15 mouse cellular contexts compared by ENCODE assay signal in the genomic region with DNA sequence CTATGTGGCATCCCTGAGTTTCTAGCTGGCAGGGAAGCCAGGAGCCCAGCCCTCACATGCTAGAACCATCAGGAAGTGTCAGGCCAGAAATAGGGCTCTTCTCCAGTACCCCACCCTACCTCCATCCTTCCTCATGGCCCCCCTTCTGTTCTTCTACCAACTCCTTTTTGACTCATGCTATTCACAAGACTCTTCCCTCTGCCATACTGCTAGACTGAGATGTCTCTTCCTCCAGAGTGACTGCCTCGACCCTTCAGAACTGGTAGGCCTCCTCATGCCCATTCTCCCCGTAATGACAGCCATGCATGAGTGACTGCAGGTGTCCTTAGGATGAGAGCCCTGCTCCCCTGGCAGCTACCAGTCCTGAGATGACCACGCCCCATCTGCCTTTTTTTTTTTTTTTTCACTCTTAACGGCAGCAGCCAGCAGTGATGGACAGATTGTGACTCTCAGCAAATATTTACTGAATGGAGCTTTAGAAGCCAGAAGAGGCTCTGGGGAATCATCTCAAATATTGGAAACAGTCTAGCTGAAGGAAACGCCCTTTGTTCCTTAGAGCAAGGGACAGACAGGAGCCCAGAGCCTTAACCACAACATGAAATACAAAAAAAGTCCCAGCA. TPM values are rescaled to one million over a fixed set of nuclear protein-coding genes. Genes with fewer than 3 reads are reported as not detected.
DNase-seq lines count a peak whose midpoint lies in the region; ATAC-seq and TF ChIP-seq lines count a peak whose summit lies in the region.
"Had no signal": no experiment of that assay in that cellular context is flagged by ENCODE, and none has a peak within 500 bp of the region (broad histone marks: within the 10 kb centered on the region; RNA-seq: fewer than 3 reads in every experiment).

No protein-coding gene starts in this region.

- peak; percentile 25 for DNase-seq in gastrocnemius, adult 18-20 months (ENCODE audit: low spot score)
- DNase-seq in gastrocnemius, postnatal 36 days = no peak
- no peak for DNase-seq in hindbrain, embryonic 10.5 days (ENCODE audit: low spot score)
- peak; percentile 78 for DNase-seq in A20 (ENCODE audit: low read depth, low spot score)
- no peak for DNase-seq in left cerebral cortex, postnatal 36 days (ENCODE audit: low spot score in 2 of 2)
- DNase-seq: adrenal gland, adult 8-10 months; cerebellum, adult 8-10 months; kidney, postnatal 10 days; right cerebral cortex, postnatal 4 days had no signal

- H3K9me3 ChIP-seq in hindbrain, embryonic 10.5 days = no peaks in the 10 kb centered on the region
- no peaks in the 10 kb centered on the region for H3K9me3 ChIP-seq in hindbrain, embryonic 13.5 days
- no peaks in the 10 kb centered on the region for H3K9me3 ChIP-seq in forebrain, embryonic 12.5 days
- H3K9me3 ChIP-seq: liver, embryonic 12.5 days; midbrain, embryonic 15.5 days had no signal

- H3K27me3 ChIP-seq in hindbrain, embryonic 10.5 days (ENCODE audit: insufficient read depth, poor library complexity, severe bottlenecking) = no peaks in the 10 kb centered on the region
- 0 out of 2 replicates have a peak, but pooled peaks cover 3% of the 10 kb centered on the region for H3K27me3 ChIP-seq in hindbrain, embryonic 13.5 days
- H3K27me3 ChIP-seq in small intestine, adult 2 months (ENCODE audit: control insufficient read depth, insufficient read depth, low read length) = no peaks in the 10 kb centered on the region
- H3K27me3 ChIP-seq in forebrain, embryonic 12.5 days = no peaks in the 10 kb centered on the region
- H3K27me3 ChIP-seq: liver, embryonic 12.5 days; midbrain, embryonic 15.5 days had no signal

- TF ChIP-seq POLR2A in small intestine, adult 2 months (IDR thresholded peaks at IDR 0.05; ENCODE audit: low read depth, low read length) = no peak

- no peaks in the 10 kb centered on the region for H3K36me3 ChIP-seq in hindbrain, embryonic 10.5 days
- no peaks in the 10 kb centered on the region for H3K36me3 ChIP-seq in hindbrain, embryonic 13.5 days
- H3K36me3 ChIP-seq in small intestine, adult 2 months (ENCODE audit: control insufficient read depth, insufficient read depth, low read length) = peaks cover 10% of the 10 kb centered on the region
- no peaks in the 10 kb centered on the region for H3K36me3 ChIP-seq in forebrain, embryonic 12.5 days (replicated peaks)
- H3K36me3 ChIP-seq: liver, embryonic 12.5 days; midbrain, embryonic 15.5 days had no signal

- H3K4me1 ChIP-seq in hindbrain, embryonic 10.5 days (replicated peaks) = peaks cover 26% of the 10 kb centered on the region
- H3K4me1 ChIP-seq in hindbrain, embryonic 13.5 days (replicated peaks) = peaks cover 5% of the 10 kb centered on the region; the same call in 1 of the 2 replicates
- H3K4me1 ChIP-seq in small intestine, adult 2 months (ENCODE audit: control insufficient read depth, insufficient read depth, insufficient read length, low read length) = peaks cover 16% of the 10 kb centered on the region; the same call in 1 of the 2 replicates
- peaks cover 8% of the 10 kb centered on the region; the same call in 1 of the 2 replicates for H3K4me1 ChIP-seq in forebrain, embryonic 12.5 days
- H3K4me1 ChIP-seq: midbrain, embryonic 15.5 days had no signal

- WGBS in hindbrain, embryonic 10.5 days = 50% methylated on average over 5 of the region's 5 CpGs
- WGBS in hindbrain, embryonic 13.5 days = 42% methylated on average over 5 of the region's 5 CpGs
- WGBS in small intestine, adult 2 months = 30% methylated on average over 5 of the region's 5 CpGs
- 57% methylated on average over 5 of the region's 5 CpGs for WGBS in forebrain, embryonic 12.5 days

- no peak overlapping the region for H3K4me2 ChIP-seq in hindbrain, embryonic 13.5 days
- no peak overlapping the region for H3K4me2 ChIP-seq in forebrain, embryonic 12.5 days
- H3K4me2 ChIP-seq: liver, embryonic 12.5 days; midbrain, embryonic 15.5 days had no signal

- H3K27ac ChIP-seq in hindbrain, embryonic 10.5 days = 0 out of 2 replicates have a peak overlapping the region, but pooled peaks have one; percentile 9
- H3K27ac ChIP-seq in hindbrain, embryonic 13.5 days = no peak overlapping the region
- H3K27ac ChIP-seq in small intestine, adult 2 months (ENCODE audit: insufficient read depth, low read depth, low read length) = peak overlapping the region; percentile 9; the same call in 1 of the 2 replicates
- H3K27ac ChIP-seq in forebrain, embryonic 12.5 days = no peak overlapping the region
- H3K27ac ChIP-seq: liver, embryonic 12.5 days; midbrain, embryonic 15.5 days had no signal

- H3K4me3 ChIP-seq in hindbrain, embryonic 10.5 days = no peak overlapping the region
- H3K4me3 ChIP-seq in hindbrain, embryonic 13.5 days = no peak overlapping the region
- no peak overlapping the region for H3K4me3 ChIP-seq in small intestine, adult 2 months (ENCODE audit: low read depth, low read length)
- no peak overlapping the region for H3K4me3 ChIP-seq in forebrain, embryonic 12.5 days (replicated peaks)
- H3K4me3 ChIP-seq: liver, embryonic 12.5 days; midbrain, embryonic 15.5 days had no signal

- TF ChIP-seq CTCF in small intestine, adult 2 months (IDR thresholded peaks at IDR 0.05; ENCODE audit: extremely low read depth, insufficient read length, insufficient replicate concordance, low read depth, low read length) = no peak

- ATAC-seq in hindbrain, embryonic 13.5 days (ENCODE audit: low FRiP score) = no peak
- ATAC-seq in forebrain, embryonic 12.5 days (ENCODE audit: low FRiP score) = no peak
- ATAC-seq: inflammation-experienced regulatory T-cells, adult 6 months; liver, embryonic 12.5 days; midbrain, embryonic 15.5 days had no signal

- intact Hi-C loops in gastrocnemius, postnatal 36 days (cut with DNase I) = no loop called here
- intact Hi-C loops in left cerebral cortex, postnatal 36 days (cut with DNase I) = no loop called here

- no peak overlapping the region for H3K9ac ChIP-seq in hindbrain, embryonic 13.5 days
- H3K9ac ChIP-seq in forebrain, embryonic 12.5 days = no peak overlapping the region
- H3K9ac ChIP-seq: liver, embryonic 12.5 days; midbrain, embryonic 15.5 days had no signal

RNA-seq across cellular contexts. Expression of gene Myzap, which starts 23.7 kb away (rescaled TPM):
- 1 to 10 TPM; 3.8 to 3.9 TPM for total RNA-seq in gastrocnemius, adult 18-20 months (2021)
- total RNA-seq in gastrocnemius, postnatal 36 days (2021) = 1 to 10 TPM; 4.5 to 4.9 TPM
- polyA plus RNA-seq in hindbrain, embryonic 10.5 days (2016; fragmentation: Nextera tagmentation; extraction: Ambion mirVana) = 4.4 and 4.9 TPM in 2 replicates
- polyA plus RNA-seq in hindbrain, embryonic 13.5 days (2015; fragmentation: Nextera tagmentation; extraction: Ambion mirVana) = 3.2 and 3.7 TPM in 2 replicates
- polyA plus RNA-seq in small intestine, adult 2 months (2012; rRNA removed) = 3.5 and 14.2 TPM in 2 replicates
- 1 to 10 TPM in 1 of 2 experiments, under 1 TPM in 1; 0.86 to 3.1 TPM for total RNA-seq in left cerebral cortex, postnatal 36 days (2021)
- 3.1 and 3.5 TPM in 2 replicates for polyA plus RNA-seq in forebrain, embryonic 12.5 days (2016; fragmentation: Nextera tagmentation; extraction: Ambion mirVana)

Comparison
In these comparisons a context has a peak if more than half of its experiments do, and no peak if none do; other contexts are left out.
1. DNase-seq: peak in gastrocnemius, adult 18-20 months (single experiment) and A20 (single experiment); none in gastrocnemius, postnatal 36 days (0 of 2), hindbrain, embryonic 10.5 days (single experiment) and left cerebral cortex, postnatal 36 days (0 of 2).
2. H3K27ac ChIP-seq: peak in hindbrain, embryonic 10.5 days (single experiment) and small intestine, adult 2 months (single experiment); none in hindbrain, embryonic 13.5 days (single experiment) and forebrain, embryonic 12.5 days (single experiment).